Mouse (Mus musculus): ENCODE data around the gene Ecm1. TPM values are rescaled to one million over a fixed set of nuclear protein-coding genes. Genes with fewer than 3 reads are reported as not detected.

Ecm1 gene
- total RNA-seq (2021), result 100 to 1,000 TPM; 205 to 241 TPM
- long read RNA-seq, experiment 1, transcript Ecm1-202 (11 exons, 1,900 nt), result major isoform, 117 of 252 reads
- long read RNA-seq, experiment 1, transcript Ecm1-201 (11 exons, 1,894 nt), result minor isoform, 40 of 252 reads
- long read RNA-seq, experiment 1, partial matches to known transcripts, result 30 of 252 reads
- long read RNA-seq, experiment 1, other reads (novel, unspliced or antisense), result 64 of 252 reads
- long read RNA-seq, experiment 2, transcript Ecm1-201 (11 exons, 1,894 nt), result minor isoform, 23 of 232 reads
- long read RNA-seq, experiment 2, transcript Ecm1-202 (11 exons, 1,900 nt), result major isoform, 83 of 232 reads
- long read RNA-seq, experiment 2, partial matches to known transcripts, result 52 of 232 reads
- long read RNA-seq, experiment 2, other reads (novel, unspliced or antisense), result 73 of 232 reads

- DNase-seq (ENCODE audit: low spot score in 2 of 2), result peak in 1 of 2 experiments; percentile 50
These were observed at the start of gene Ecm1 for GRCm38 (mm10) chr3:95739353-95740104. Gene Ecm1, minus strand, starts transcription at chr3:95739569.

DNA sequence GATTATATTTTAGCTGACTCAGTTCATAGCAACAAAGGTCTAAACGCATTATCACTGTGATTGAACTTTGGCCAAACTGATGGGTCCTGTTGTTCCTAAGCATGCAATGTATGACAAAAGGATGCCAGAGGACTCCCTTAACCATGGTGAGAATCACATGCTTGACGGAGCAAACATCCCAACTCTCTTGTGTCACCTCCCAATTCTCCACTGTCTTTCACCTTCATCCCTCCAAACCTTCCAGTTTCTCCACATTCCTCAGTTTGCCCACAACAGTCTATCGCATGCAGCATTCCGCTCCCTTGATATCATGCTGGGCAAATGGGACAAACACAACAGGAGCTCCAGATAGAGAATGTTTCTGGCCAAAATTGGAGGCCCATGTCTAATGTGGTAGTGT, 46.1 kb upstream of the Ecm1 start:
- DNase-seq (ENCODE audit: low spot score in 2 of 2), result no peak

DNA sequence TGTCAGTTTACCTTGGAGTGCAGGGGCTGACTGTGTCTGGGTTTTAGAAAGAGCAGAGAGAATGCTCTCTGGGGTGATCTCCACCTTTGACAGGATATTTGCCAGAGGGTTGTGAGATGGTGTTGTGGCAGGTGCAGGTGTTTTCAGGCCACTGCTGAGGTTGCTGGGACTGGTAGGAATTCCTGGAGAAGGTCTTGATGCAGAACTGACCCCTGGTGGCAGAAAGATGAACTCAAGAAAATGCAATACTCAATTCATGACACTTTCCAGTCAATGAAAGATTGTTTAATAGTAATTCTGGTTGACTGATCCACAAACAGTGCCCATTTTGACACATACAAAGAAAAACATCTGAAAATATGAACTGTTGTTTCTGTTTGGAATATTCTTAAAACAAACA, 32.6 kb upstream of the Ecm1 start:
- DNase-seq (ENCODE audit: low spot score in 2 of 2), result no peak

- no peak for DNase-seq (ENCODE audit: low spot score in 2 of 2)
These were observed 26.2 kb upstream of the Ecm1 start for GRCm38 (mm10) chr3:95765534-95765933.

GRCm38 (mm10) chr3:95763811-95764210, 24.4 kb upstream of the Ecm1 start:
- DNase-seq (ENCODE audit: low spot score in 2 of 2), result no peak

DNA sequence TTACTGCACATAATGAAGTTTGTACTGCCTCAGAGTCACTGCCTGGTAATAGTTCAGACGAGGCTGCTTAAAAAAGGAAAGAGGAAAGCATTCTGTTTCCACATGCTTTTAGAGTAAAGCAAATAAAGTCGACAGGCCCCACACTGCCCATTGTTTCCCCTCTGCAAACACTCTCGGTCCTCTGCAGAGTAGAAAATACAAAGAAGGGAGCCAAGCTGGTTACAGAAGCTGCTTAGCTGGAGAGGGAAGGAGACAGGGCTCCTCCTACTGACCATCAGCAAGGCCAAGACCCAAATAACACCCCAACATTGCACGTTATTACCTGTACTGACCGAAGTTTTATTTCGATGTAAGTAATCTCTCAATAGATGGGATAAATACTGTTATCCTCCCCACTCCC, 23.6 kb upstream of the Ecm1 start:
- no peak for DNase-seq (ENCODE audit: low spot score in 2 of 2)

GRCm38 (mm10) chr3:95761771-95762170, 22.4 kb upstream of the Ecm1 start:
- no peak for DNase-seq (ENCODE audit: low spot score in 2 of 2)

DNA sequence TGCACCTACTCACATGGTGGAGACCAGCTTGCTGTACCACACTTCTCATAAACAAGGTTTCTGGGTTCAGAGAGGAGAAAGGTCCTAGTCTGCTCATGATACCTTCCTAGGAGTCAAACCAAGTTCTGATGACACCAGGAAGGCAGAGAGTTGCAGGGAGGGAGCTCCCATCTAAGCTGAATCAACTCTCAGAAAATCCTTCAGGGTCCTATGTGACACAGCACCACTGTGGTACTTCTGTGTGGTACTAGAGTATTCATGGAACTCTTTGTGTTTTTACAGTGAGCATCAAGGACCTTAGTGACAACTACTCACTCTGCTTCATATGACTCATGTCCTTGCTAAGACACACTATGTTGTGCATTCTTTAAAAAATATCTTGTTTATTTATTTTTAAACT, 21.3 kb upstream of the Ecm1 start:
- DNase-seq (ENCODE audit: low spot score in 2 of 2), result no peak

DNA sequence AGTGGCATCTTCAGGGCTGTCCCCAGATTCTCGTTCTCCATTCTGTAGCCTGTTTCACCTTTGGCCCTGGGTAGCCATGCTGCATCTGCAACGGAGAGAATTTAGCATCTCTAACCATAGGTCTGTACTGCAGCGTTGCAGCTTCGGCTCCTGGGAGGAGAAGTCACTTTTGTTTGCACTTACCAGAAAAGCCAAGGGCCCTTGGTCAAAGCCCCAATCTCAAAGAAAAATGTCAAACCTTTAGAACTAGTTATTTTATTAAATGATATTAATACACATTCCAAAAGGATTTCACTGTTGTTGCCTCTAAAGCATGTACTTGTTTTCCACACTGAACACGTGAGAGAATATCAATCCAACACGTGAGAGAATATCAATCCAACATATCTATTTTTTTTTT, 20.7 kb upstream of the Ecm1 start, which contains the start of gene Tars2:
Tars2 (minus strand) TSS at position 101 of the 400 bp plus-strand sequence.
- DNase-seq (ENCODE audit: low spot score in 2 of 2), result no peak

DNA sequence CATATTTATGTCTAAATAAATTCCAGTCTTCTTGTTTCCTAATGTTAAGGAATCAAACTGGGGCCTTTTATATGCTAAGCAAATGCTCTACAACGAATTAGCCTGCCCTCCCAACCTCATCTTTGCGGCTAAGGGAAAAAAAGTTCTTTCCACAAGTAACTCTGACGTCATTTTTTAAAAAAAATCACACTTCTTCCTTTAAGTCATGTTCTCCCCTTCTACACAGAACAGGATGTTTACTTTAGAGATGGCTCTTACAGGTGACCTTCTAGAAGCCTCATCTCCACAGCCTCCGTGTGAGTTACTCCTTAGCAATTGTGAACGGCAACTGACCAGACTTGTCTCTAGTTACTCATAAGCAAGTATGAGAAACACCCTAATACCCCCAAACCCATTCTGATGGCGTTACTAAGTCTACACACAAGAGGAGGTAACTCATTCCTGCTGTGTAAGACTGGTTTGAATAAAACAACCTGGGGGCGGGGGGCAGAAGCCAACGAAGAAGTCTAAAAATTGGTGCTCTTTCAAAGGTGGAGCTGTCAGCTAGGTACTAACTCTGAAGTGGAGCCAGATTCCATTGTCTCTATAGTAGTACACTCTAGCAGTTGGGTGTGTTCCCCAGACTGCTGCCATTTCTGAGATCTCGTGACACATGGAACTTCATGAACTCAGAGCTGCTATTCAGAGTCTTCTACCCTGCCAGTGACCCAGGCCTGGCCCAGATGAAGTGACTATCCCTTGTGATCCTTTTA, 19.3 kb upstream of the Ecm1 start:
- no peak for DNase-seq (ENCODE audit: low spot score in 2 of 2)

DNA sequence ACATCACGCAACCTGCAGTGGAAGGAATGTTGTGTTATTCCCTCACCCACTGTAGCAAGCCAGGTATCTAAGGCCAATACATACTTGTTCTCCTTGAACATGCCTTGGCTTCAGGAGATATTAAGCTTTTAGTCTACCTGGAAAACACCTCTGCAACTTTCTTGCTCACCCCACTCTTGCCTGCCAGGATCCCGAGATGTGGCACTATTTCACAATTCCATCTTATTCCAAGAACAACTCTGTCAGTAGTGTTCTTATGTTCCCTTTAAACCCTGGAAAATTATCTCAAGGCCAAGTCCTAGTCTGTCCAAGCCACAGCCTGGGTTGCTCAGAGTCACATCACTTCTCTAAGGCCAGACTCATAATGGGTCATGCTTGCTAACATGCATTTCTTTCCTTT, 17.4 kb upstream of the Ecm1 start:
- no peak for DNase-seq (ENCODE audit: low spot score in 2 of 2)

DNA sequence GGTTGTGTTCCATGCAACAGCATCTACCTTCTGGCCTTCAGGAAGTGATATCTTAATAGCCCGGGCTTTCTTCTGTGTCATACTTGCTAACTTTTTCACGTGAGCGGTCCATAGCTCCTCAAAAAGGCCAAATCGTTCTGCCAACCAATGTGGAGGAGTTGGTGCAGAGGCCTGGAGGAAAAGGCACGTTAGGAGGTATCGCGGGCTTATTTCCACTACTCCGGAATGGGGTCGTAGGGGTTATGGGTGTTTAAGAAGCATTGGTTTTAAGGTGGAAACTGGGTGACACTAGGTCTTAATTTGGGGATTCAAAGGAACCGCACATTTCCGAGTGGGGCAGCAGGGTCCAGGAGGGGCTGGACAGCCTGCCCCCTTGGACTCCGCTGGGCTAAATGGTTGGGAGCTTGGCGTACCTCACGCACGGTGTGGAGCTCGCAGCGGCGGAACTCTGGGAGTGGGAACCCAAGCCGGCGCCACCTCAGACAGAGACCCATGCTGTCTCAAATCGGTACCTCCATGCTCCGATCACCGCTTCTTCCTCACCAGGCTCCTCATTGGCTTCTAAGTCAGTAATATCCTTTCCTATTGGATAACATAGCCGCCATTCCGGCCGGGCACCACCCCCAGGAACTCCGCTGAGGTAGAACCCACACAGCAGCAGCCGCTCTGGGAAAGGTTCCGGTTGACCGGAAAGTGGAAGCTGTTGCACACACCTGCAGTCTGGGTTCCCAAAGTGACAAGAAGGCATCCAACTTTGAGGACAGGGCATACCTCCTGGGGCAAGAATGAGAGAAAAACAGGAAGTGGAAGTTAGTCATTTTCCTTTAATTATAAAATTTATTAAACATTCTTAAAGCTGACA, 15.2 kb upstream of the Ecm1 start:
- peak; percentile 68 to 81 for DNase-seq (ENCODE audit: low spot score in 2 of 2)

- no peak for DNase-seq (ENCODE audit: low spot score in 2 of 2)
These were observed 13.6 kb upstream of the Ecm1 start for GRCm38 (mm10) chr3:95752935-95753334.

DNA sequence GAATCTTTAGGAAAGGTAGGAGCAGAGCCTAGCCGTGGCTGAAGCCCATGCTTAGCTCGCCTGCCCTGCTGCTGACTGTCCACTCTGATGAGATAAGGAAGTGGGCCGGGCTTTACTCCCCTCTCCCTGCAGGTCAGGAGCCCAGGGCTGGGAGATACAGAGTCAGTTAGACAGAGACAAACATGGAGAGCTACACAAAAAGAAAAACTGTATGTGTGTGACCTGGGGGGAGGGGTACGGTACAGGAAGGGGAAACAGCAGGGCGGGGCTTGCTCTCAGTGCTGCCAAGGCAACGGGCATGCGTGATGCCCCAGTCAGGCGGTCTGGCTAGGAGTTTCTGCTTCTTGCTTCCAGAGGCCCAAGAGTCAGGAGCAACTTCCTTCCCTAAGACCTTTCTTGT, 1.0 kb upstream of the Ecm1 start:
- no peak for DNase-seq (ENCODE audit: low spot score in 2 of 2)

GRCm38 (mm10) chr3:95735071-95735670, 4.2 kb downstream of the Ecm1 start:
- DNase-seq (ENCODE audit: low spot score in 2 of 2), result no peak

- DNase-seq (ENCODE audit: low spot score in 2 of 2), result no peak
These were observed 5.2 kb downstream of the Ecm1 start for GRCm38 (mm10) chr3:95734092-95734702.

DNA sequence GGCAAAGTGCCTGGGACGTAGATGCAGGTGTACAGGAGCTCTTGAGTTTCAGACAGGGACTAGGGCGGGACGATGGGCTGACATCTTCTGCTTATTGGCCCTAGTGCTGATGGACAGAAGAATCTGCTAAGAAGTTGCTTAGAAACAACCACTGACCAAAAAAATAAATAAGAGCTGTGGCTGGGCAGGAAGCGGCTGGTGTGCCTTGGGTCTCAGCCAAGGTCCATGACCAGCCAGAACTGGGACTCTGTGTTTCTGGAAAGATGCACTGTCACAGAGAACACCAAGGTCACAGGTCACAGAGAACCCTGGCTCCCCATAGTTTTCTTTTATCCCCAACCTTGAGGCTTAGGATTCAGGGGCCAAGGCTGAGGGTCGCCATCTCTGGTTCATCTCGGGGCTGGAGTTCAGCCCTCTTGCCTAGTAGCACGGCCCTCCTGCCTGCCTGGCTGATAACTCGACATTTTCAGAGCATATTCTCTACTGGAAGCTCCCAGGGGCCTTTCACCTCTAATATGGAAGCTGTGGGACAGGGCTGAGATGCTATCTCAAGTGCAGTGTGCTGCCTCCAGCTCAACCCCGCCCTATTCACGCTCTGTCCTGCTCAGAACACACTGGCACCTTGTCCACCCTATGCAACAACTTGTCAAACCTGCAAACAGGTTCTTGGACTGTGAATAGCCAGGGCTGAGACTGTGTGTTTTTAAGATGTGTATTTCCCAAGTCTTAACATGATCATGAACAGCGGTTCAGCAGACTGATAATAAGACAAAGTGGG, 6.4 kb downstream of the Ecm1 start:
- DNase-seq (ENCODE audit: low spot score in 2 of 2), result no peak

GRCm38 (mm10) chr3:95732297-95732696, 7.1 kb downstream of the Ecm1 start:
- no peak for DNase-seq (ENCODE audit: low spot score in 2 of 2)

DNA sequence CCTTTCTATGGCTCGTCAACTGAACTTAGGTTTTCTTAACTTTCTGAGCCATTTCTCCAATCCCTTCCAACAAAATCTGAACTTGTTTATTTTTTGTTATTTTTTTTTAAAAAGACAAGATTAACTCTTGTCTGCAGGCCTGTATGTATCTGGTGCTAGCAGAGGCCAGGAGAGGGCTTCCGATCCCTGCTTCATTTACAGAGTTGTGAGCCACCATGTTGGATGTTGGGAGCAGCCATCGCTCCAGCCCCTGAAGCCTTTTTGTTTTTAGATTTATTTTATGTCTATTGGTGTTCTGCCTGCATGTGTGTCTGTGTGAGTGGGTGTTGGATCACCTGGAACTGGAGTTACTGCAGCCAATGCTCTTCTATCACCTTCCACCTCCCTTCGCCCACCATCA, 7.6 kb downstream of the Ecm1 start:
- no peak for DNase-seq (ENCODE audit: low spot score in 2 of 2)
